Mouse (Mus musculus): Measurements from ENCODE around the gene Grb14. TPM values are rescaled to one million over a fixed set of nuclear protein-coding genes. Genes with fewer than 3 reads are reported as not detected.

The Grb14 gene
- 4.0 and 4.3 TPM in 2 replicates for polyA plus RNA-seq (2014; fragmentation: Nextera tagmentation; extraction: Ambion mirVana)

- no peak within 1 kb of the TSS for H3K27ac ChIP-seq (ENCODE audit: low read depth, low read length)
- no peak within 1 kb of the TSS for H3K4me3 ChIP-seq (ENCODE audit: low read depth, low read length)
- H3K36me3 ChIP-seq (ENCODE audit: control insufficient read depth, insufficient read depth, low read length): no peaks in the 10 kb centered on the region
- no peak for ATAC-seq (replicated peaks; ENCODE audit: low FRiP score)
- H3K4me1 ChIP-seq (replicated peaks; ENCODE audit: control insufficient read depth, insufficient read depth, low read length): no peaks in the 10 kb centered on the region
- H3K4me2 ChIP-seq (ENCODE audit: low read depth, low read length, severe bottlenecking): no peak within 1 kb of the TSS
- 86% methylated on average over 1 of the region's 1 CpGs for WGBS
- no peaks in the 10 kb centered on the region for H3K9me3 ChIP-seq (ENCODE audit: control insufficient read depth, low read length)
- DNase-seq (ENCODE audit: low spot score): no peak
- no peak within 1 kb of the TSS for H3K9ac ChIP-seq (ENCODE audit: low read length)
- H3K27me3 ChIP-seq (ENCODE audit: control insufficient read depth, insufficient read depth, low read length): peaks cover 7% of the 10 kb centered on the region; the same call in 1 of the 2 replicates
These were observed at the start of gene Grb14 for GRCm38 (mm10) chr2:65024887-65025286. Gene Grb14, minus strand, starts transcription at chr2:65024987.

GRCm38 (mm10) chr2:65072205-65072604, 47.4 kb upstream of the Grb14 start:
- H3K36me3 ChIP-seq (ENCODE audit: control insufficient read depth, insufficient read depth, low read length): no peaks in the 10 kb centered on the region
- H3K4me1 ChIP-seq (replicated peaks; ENCODE audit: control insufficient read depth, insufficient read depth, low read length): no peaks in the 10 kb centered on the region
- no peaks in the 10 kb centered on the region for H3K9me3 ChIP-seq (ENCODE audit: control insufficient read depth, low read length)
- 90% methylated on average over 3 of the region's 3 CpGs for WGBS
- H3K9ac ChIP-seq (ENCODE audit: low read length): no peak overlapping the region
- H3K4me2 ChIP-seq (ENCODE audit: low read depth, low read length, severe bottlenecking): no peak overlapping the region
- no peak overlapping the region for H3K27ac ChIP-seq (ENCODE audit: low read depth, low read length)
- DNase-seq (ENCODE audit: low spot score): no peak
- H3K27me3 ChIP-seq (ENCODE audit: control insufficient read depth, insufficient read depth, low read length): no peaks in the 10 kb centered on the region
- no peak for ATAC-seq (replicated peaks; ENCODE audit: low FRiP score)
- no peak overlapping the region for H3K4me3 ChIP-seq (ENCODE audit: low read depth, low read length)

GRCm38 (mm10) chr2:65053764-65054163, 29.0 kb upstream of the Grb14 start:
- Histone ChIP-seq H3K27ac (ENCODE audit: low read depth, low read length) (no peak overlapping the region), H3K9me3 (ENCODE audit: control insufficient read depth, low read length) (no peaks in the 10 kb centered on the region), H3K4me1 (replicated peaks; ENCODE audit: control insufficient read depth, insufficient read depth, low read length) (no peaks in the 10 kb centered on the region), H3K36me3 (ENCODE audit: control insufficient read depth, insufficient read depth, low read length) (no peaks in the 10 kb centered on the region), H3K4me2 (ENCODE audit: low read depth, low read length, severe bottlenecking) (no peak overlapping the region), H3K9ac (ENCODE audit: low read length) (no peak overlapping the region), H3K27me3 (ENCODE audit: control insufficient read depth, insufficient read depth, low read length) (no peaks in the 10 kb centered on the region), H3K4me3 (ENCODE audit: low read depth, low read length) (no peak overlapping the region)
- WGBS: 88% methylated on average over 2 of the region's 2 CpGs
- ATAC-seq (replicated peaks; ENCODE audit: low FRiP score) (no peak), DNase-seq (ENCODE audit: low spot score) (no peak)

GRCm38 (mm10) chr2:65052191-65053012, 27.6 kb upstream of the Grb14 start:
- Histone ChIP-seq H3K36me3 (ENCODE audit: control insufficient read depth, insufficient read depth, low read length) (no peaks in the 10 kb centered on the region), H3K4me3 (ENCODE audit: low read depth, low read length) (no peak overlapping the region), H3K9ac (ENCODE audit: low read length) (no peak overlapping the region), H3K4me1 (replicated peaks; ENCODE audit: control insufficient read depth, insufficient read depth, low read length) (no peaks in the 10 kb centered on the region), H3K27me3 (ENCODE audit: control insufficient read depth, insufficient read depth, low read length) (no peaks in the 10 kb centered on the region), H3K4me2 (ENCODE audit: low read depth, low read length, severe bottlenecking) (no peak overlapping the region), H3K27ac (ENCODE audit: low read depth, low read length) (no peak overlapping the region), H3K9me3 (ENCODE audit: control insufficient read depth, low read length) (no peaks in the 10 kb centered on the region)
- 96% methylated on average over 6 of the region's 6 CpGs for WGBS
- no peak for ATAC-seq (replicated peaks; ENCODE audit: low FRiP score)
- DNase-seq (ENCODE audit: low spot score): no peak

GRCm38 (mm10) chr2:65050776-65051175, 26.0 kb upstream of the Grb14 start:
- no peak overlapping the region for H3K9ac ChIP-seq (ENCODE audit: low read length)
- 93% methylated on average over 3 of the region's 3 CpGs for WGBS
- no peaks in the 10 kb centered on the region for H3K27me3 ChIP-seq (ENCODE audit: control insufficient read depth, insufficient read depth, low read length)

GRCm38 (mm10) chr2:65048234-65049017, 23.6 kb upstream of the Grb14 start:
- no peak overlapping the region for H3K27ac ChIP-seq (ENCODE audit: low read depth, low read length)
- no peak overlapping the region for H3K4me3 ChIP-seq (ENCODE audit: low read depth, low read length)
- DNase-seq (ENCODE audit: low spot score): no peak
- no peak for ATAC-seq (replicated peaks; ENCODE audit: low FRiP score)
- H3K9me3 ChIP-seq (ENCODE audit: control insufficient read depth, low read length): no peaks in the 10 kb centered on the region
- H3K9ac ChIP-seq (ENCODE audit: low read length): no peak overlapping the region
- no peak overlapping the region for H3K4me2 ChIP-seq (ENCODE audit: low read depth, low read length, severe bottlenecking)
- 77% methylated on average over 6 of the region's 6 CpGs for WGBS
- H3K27me3 ChIP-seq (ENCODE audit: control insufficient read depth, insufficient read depth, low read length): no peaks in the 10 kb centered on the region
- H3K4me1 ChIP-seq (replicated peaks; ENCODE audit: control insufficient read depth, insufficient read depth, low read length): no peaks in the 10 kb centered on the region
- no peaks in the 10 kb centered on the region for H3K36me3 ChIP-seq (ENCODE audit: control insufficient read depth, insufficient read depth, low read length)

More at GRCm38 (mm10) chr2:65050776-65051175, 26.0 kb upstream of the Grb14 start:
- DNase-seq (ENCODE audit: low spot score) (no peak), ATAC-seq (replicated peaks; ENCODE audit: low FRiP score) (no peak)
- H3K4me3 ChIP-seq (ENCODE audit: low read depth, low read length): no peak overlapping the region
- H3K4me1 ChIP-seq (replicated peaks; ENCODE audit: control insufficient read depth, insufficient read depth, low read length): no peaks in the 10 kb centered on the region
- H3K4me2 ChIP-seq (ENCODE audit: low read depth, low read length, severe bottlenecking): no peak overlapping the region
- H3K9me3 ChIP-seq (ENCODE audit: control insufficient read depth, low read length): no peaks in the 10 kb centered on the region
- no peaks in the 10 kb centered on the region for H3K36me3 ChIP-seq (ENCODE audit: control insufficient read depth, insufficient read depth, low read length)
- no peak overlapping the region for H3K27ac ChIP-seq (ENCODE audit: low read depth, low read length)

GRCm38 (mm10) chr2:65038164-65038563, 13.4 kb upstream of the Grb14 start:
- WGBS: 28% methylated on average over 4 of the region's 4 CpGs
- H3K9me3 ChIP-seq (ENCODE audit: control insufficient read depth, low read length): no peaks in the 10 kb centered on the region
- DNase-seq (ENCODE audit: low spot score) (no peak), ATAC-seq (replicated peaks; ENCODE audit: low FRiP score) (no peak)
- H3K27me3 ChIP-seq (ENCODE audit: control insufficient read depth, insufficient read depth, low read length): no peaks in the 10 kb centered on the region
- no peak overlapping the region for H3K4me3 ChIP-seq (ENCODE audit: low read depth, low read length)
- no peak overlapping the region for H3K9ac ChIP-seq (ENCODE audit: low read length)
- H3K36me3 ChIP-seq (ENCODE audit: control insufficient read depth, insufficient read depth, low read length): no peaks in the 10 kb centered on the region
- no peak overlapping the region for H3K4me2 ChIP-seq (ENCODE audit: low read depth, low read length, severe bottlenecking)
- H3K27ac ChIP-seq (ENCODE audit: low read depth, low read length): no peak overlapping the region
- H3K4me1 ChIP-seq (replicated peaks; ENCODE audit: control insufficient read depth, insufficient read depth, low read length): peaks cover 2% of the 10 kb centered on the region; the same call in 1 of the 2 replicates

- Histone ChIP-seq H3K4me1 (replicated peaks; ENCODE audit: control insufficient read depth, insufficient read depth, low read length) (peaks cover 2% of the 10 kb centered on the region; the same call in 1 of the 2 replicates), H3K9me3 (ENCODE audit: control insufficient read depth, low read length) (no peaks in the 10 kb centered on the region), H3K36me3 (ENCODE audit: control insufficient read depth, insufficient read depth, low read length) (no peaks in the 10 kb centered on the region), H3K9ac (ENCODE audit: low read length) (no peak overlapping the region), H3K4me2 (ENCODE audit: low read depth, low read length, severe bottlenecking) (0 out of 2 replicates have a peak overlapping the region, but pooled peaks have one; percentile 1), H3K4me3 (ENCODE audit: low read depth, low read length) (no peak overlapping the region), H3K27me3 (ENCODE audit: control insufficient read depth, insufficient read depth, low read length) (no peaks in the 10 kb centered on the region), H3K27ac (ENCODE audit: low read depth, low read length) (no peak overlapping the region)
- DNase-seq (ENCODE audit: low spot score) (no peak), ATAC-seq (replicated peaks; ENCODE audit: low FRiP score) (0 out of 2 replicates have a peak, but pooled peaks have one; percentile 49)
- 15% methylated on average over 8 of the region's 8 CpGs for WGBS
These were observed 12.8 kb upstream of the Grb14 start for GRCm38 (mm10) chr2:65037546-65037945.

Measured in forebrain, embryonic 11.5 days (tissue).